Mouse (Mus musculus): ENCODE results near the gene Zfp37. TPM values are rescaled to one million over a fixed set of nuclear protein-coding genes. Genes with fewer than 3 reads are reported as not detected.

Gene Zfp37
- total and polyA plus RNA-seq, 3 experiments = not detected

GRCm38 (mm10) chr4:62229448-62229847, 1.4 kb downstream of the Zfp37 start:
- Histone ChIP-seq H3K27ac (ENCODE audit: insufficient read depth, low read depth) (no peak overlapping the region), H3K4me1 (ENCODE audit: control insufficient read depth in 1 of 2, insufficient read depth in 2 of 2) (no peaks in the 10 kb centered on the region), H3K9me3 (replicated peaks; ENCODE audit: low read length) (no peaks in the 10 kb centered on the region), H3K4me2 (ENCODE audit: insufficient read depth, low read depth, poor library complexity, severe bottlenecking) (no peak overlapping the region), H3K36me3 (replicated peaks in 1 of 2; ENCODE audit: control insufficient read depth in 1 of 2, insufficient read depth in 1 of 2, low read length in 1 of 2) (no peaks in the 10 kb centered on the region), H3K27me3 (replicated peaks) (no peaks in the 10 kb centered on the region), H3K9ac (ENCODE audit: insufficient read depth, low read depth) (no peak overlapping the region), H3K4me3 (replicated peaks in 1 of 3; ENCODE audit: low read depth in 2 of 3, low read length in 2 of 3, poor library complexity in 1 of 3) (no peak overlapping the region), H3K79me2 (replicated peaks; ENCODE audit: control insufficient read depth, extremely low read depth, insufficient read depth, poor library complexity, severe bottlenecking) (no peaks in the 10 kb centered on the region)
- TF ChIP-seq CTCF (conservative IDR thresholded peaks at IDR 0.05 in 1 of 2, IDR thresholded peaks at IDR 0.05 in 1 of 2; ENCODE audit: low read depth in 2 of 2, low read length in 2 of 2) (peak; percentile 55 to 72), KAT2A (IDR thresholded peaks at IDR 0.05; ENCODE audit: insufficient replicate concordance, low read length) (no peak), EP300 (IDR thresholded peaks at IDR 0.05; ENCODE audit: low read length) (peak; percentile 38; the same call in 1 of the 2 replicates), SMC3 (IDR thresholded peaks at IDR 0.05; ENCODE audit: low read depth, low read length) (peak; percentile 16; the same call in 1 of the 2 replicates), ZC3H11A (IDR thresholded peaks at IDR 0.05; ENCODE audit: low read depth, low read length) (no peak), POLR2AphosphoS2 (IDR thresholded peaks at IDR 0.05; ENCODE audit: low read depth, low read length) (no peak), BHLHE40 (IDR thresholded peaks at IDR 0.05; ENCODE audit: low read depth, low read length) (no peak), ELF1 (IDR thresholded peaks at IDR 0.05; ENCODE audit: low read depth, low read length) (no peak), ZNF384 (IDR thresholded peaks at IDR 0.05; ENCODE audit: low read depth, low read length) (no peak), MAX (IDR thresholded peaks at IDR 0.05; ENCODE audit: low read length) (no peak), NRF1 (IDR thresholded peaks at IDR 0.05; ENCODE audit: low read depth, low read length) (no peak), JUN (IDR thresholded peaks at IDR 0.05; ENCODE audit: insufficient read depth, low read depth, low read length) (0 out of 2 replicates have a peak, but pooled peaks have one; percentile 20), IRF4 (IDR thresholded peaks at IDR 0.05; ENCODE audit: low read depth, low read length) (no peak), MXI1 (IDR thresholded peaks at IDR 0.05; ENCODE audit: low read depth, low read length) (no peak), UBTF (IDR thresholded peaks at IDR 0.05; ENCODE audit: low read depth, low read length) (no peak), JUND (conservative IDR thresholded peaks at IDR 0.05; ENCODE audit: low read depth, low read length) (peak; percentile 58; the same call in 1 of the 2 replicates), TCF12 (IDR thresholded peaks at IDR 0.05; ENCODE audit: low read depth, low read length) (no peak), RAD21 (IDR thresholded peaks at IDR 0.05; ENCODE audit: low read depth, low read length) (peak; percentile 27), ZMIZ1 (IDR thresholded peaks at IDR 0.05; ENCODE audit: low read depth, low read length) (no peak), USF1 (IDR thresholded peaks at IDR 0.05; ENCODE audit: low read depth, low read length) (no peak), E2F4 (IDR thresholded peaks at IDR 0.05; ENCODE audit: insufficient replicate concordance, low read depth, low read length) (no peak), PAX5 (IDR thresholded peaks at IDR 0.05; ENCODE audit: low read length) (no peak)
- dilution Hi-C loops (cut with MboI; ENCODE audit: extremely low pct_ligation_motif_present, extremely low pct_unique_long_range_greater_than_20kb, low sequenced_read_pairs) (no loop called here), in situ Hi-C loops (cut with MboI; ENCODE audit: low pct_ligation_motif_present, low pct_unique_long_range_greater_than_20kb, low sequenced_read_pairs) (no loop called here)
- DNase-seq (ENCODE audit: extremely low read depth) = peak; percentile 36

- H3K4me1 ChIP-seq (ENCODE audit: control insufficient read depth in 1 of 2, insufficient read depth in 2 of 2) = no peaks in the 10 kb centered on the region
- peak; percentile 42 for DNase-seq (ENCODE audit: extremely low read depth)
- H3K4me2 ChIP-seq (ENCODE audit: insufficient read depth, low read depth, poor library complexity, severe bottlenecking) = no peak overlapping the region
- H3K27me3 ChIP-seq (replicated peaks) = no peaks in the 10 kb centered on the region
- TF ChIP-seq PAX5 (IDR thresholded peaks at IDR 0.05; ENCODE audit: low read length) (no peak), JUN (IDR thresholded peaks at IDR 0.05; ENCODE audit: insufficient read depth, low read depth, low read length) (no peak), SIN3A (IDR thresholded peaks at IDR 0.05; ENCODE audit: low read length) (no peak), RAD21 (IDR thresholded peaks at IDR 0.05; ENCODE audit: low read depth, low read length) (peak; percentile 60), SMC3 (IDR thresholded peaks at IDR 0.05; ENCODE audit: low read depth, low read length) (peak; percentile 61), CTCF (conservative IDR thresholded peaks at IDR 0.05 in 1 of 2, IDR thresholded peaks at IDR 0.05 in 1 of 2; ENCODE audit: low read depth in 2 of 2, low read length in 2 of 2) (peak; percentile 47 to 80; a peak in 3 of 4 replicates)
- H3K36me3 ChIP-seq (replicated peaks in 1 of 2; ENCODE audit: control insufficient read depth in 1 of 2, insufficient read depth in 1 of 2, low read length in 1 of 2) = no peaks in the 10 kb centered on the region
- H3K9me3 ChIP-seq (replicated peaks; ENCODE audit: low read length) = no peaks in the 10 kb centered on the region
- H3K4me3 ChIP-seq (replicated peaks in 1 of 3; ENCODE audit: low read depth in 2 of 3, low read length in 2 of 3, poor library complexity in 1 of 3) = no peak overlapping the region
- dilution Hi-C loops (cut with MboI; ENCODE audit: extremely low pct_ligation_motif_present, extremely low pct_unique_long_range_greater_than_20kb, low sequenced_read_pairs) = no loop called here
- in situ Hi-C loops (cut with MboI; ENCODE audit: low pct_ligation_motif_present, low pct_unique_long_range_greater_than_20kb, low sequenced_read_pairs) = no loop called here
- H3K9ac ChIP-seq (ENCODE audit: insufficient read depth, low read depth) = no peak overlapping the region
- H3K79me2 ChIP-seq (replicated peaks; ENCODE audit: control insufficient read depth, extremely low read depth, insufficient read depth, poor library complexity, severe bottlenecking) = no peaks in the 10 kb centered on the region
- H3K27ac ChIP-seq (ENCODE audit: insufficient read depth, low read depth) = no peak overlapping the region
Measured at GRCm38 (mm10) chr4:62228391-62228790, 2.5 kb downstream of the Zfp37 start.
